Mouse (Mus musculus): ENCODE measurements around the gene Daam2.

- no peak for TF ChIP-seq CTCF (IDR thresholded peaks at IDR 0.05; ENCODE audit: borderline replicate concordance, insufficient read depth, low read length)
- TF ChIP-seq POLR2A (IDR thresholded peaks at IDR 0.05; ENCODE audit: low read depth, low read length), result no peak
Observed at GRCm38 (mm10) chr17:49551465-49551864, 12.7 kb downstream of the Daam2 start.
